Mouse (Mus musculus) myocyte (in vitro differentiated cells): ENCODE measurements around the gene AB124611. TPM values are rescaled to one million over a fixed set of nuclear protein-coding genes. Genes with fewer than 3 reads are reported as not detected.

ENCODE experiments used
- H3K27me3 ChIP-seq: one replicate; pipeline ENCODE4 v1.6.1; 2011; ENCODE audit not compliant: control insufficient read depth, insufficient read depth, insufficient read length
- H3K36me3 ChIP-seq: one replicate; pipeline ENCODE4 v1.6.1; 2011; ENCODE audit not compliant: control insufficient read depth, insufficient read depth
- H3K4me2 ChIP-seq: one replicate; pipeline ENCODE4 v1.6.1; 2011; ENCODE audit warnings: low read depth, control low read depth
- H3K4me3 ChIP-seq: one replicate; pipeline ENCODE4 v1.5.1; 2011; ENCODE audit warnings: mild to moderate bottlenecking, control low read depth, moderate library complexity
- H3K79me2 ChIP-seq: one replicate; pipeline ENCODE4 v1.6.1; 2011; ENCODE audit not compliant: control insufficient read depth, insufficient read depth
- H3ac ChIP-seq: one replicate; pipeline ENCODE4 v1.6.1; 2011; ENCODE audit not compliant: control insufficient read depth, insufficient read length
- CEBPB ChIP-seq: IDR thresholded peaks from 2 replicates; pipeline ENCODE4 v1.6.1; 2011; ENCODE audit warnings: mild to moderate bottlenecking, moderate library complexity; ENCODE audit not compliant: poor library complexity, insufficient read depth, severe bottlenecking
- E2F4 ChIP-seq: IDR thresholded peaks from one replicate; pipeline ENCODE4 v1.6.1; 2011; ENCODE audit warnings: mild to moderate bottlenecking, control low read depth, moderate library complexity; ENCODE audit not compliant: insufficient read depth
- MAX ChIP-seq: IDR thresholded peaks from one replicate; pipeline ENCODE4 v1.6.1; 2011; ENCODE audit warnings: low read depth, mild to moderate bottlenecking, control low read depth
- MYOD1 ChIP-seq, 3 experiments: IDR thresholded peaks; one replicate each; pipeline ENCODE4 v1.6.1; 2011; ENCODE audit warnings: control low read depth in 2 of 3, low read depth in 2 of 3, mild to moderate bottlenecking in 2 of 3, moderate library complexity in 1 of 3; ENCODE audit not compliant: insufficient read length in 2 of 3, control insufficient read depth in 1 of 3
- MYOG ChIP-seq, 3 experiments: IDR thresholded peaks; one replicate each; pipeline ENCODE4 v1.6.1; 2011; ENCODE audit warnings: control low read depth in 2 of 3, low read depth in 2 of 3, mild to moderate bottlenecking in 2 of 3; ENCODE audit not compliant: insufficient read length in 2 of 3, control insufficient read depth in 1 of 3, insufficient read depth in 1 of 3
- POLR2A ChIP-seq: IDR thresholded peaks from one replicate; pipeline ENCODE4 v1.6.1; 2011; ENCODE audit warnings: low read depth, mild to moderate bottlenecking, control low read depth, moderate library complexity; ENCODE audit not compliant: insufficient read length
- POLR2AphosphoS2 ChIP-seq: IDR thresholded peaks from one replicate; pipeline ENCODE4 v1.6.1; 2011; ENCODE audit warnings: low read depth, control low read depth; ENCODE audit not compliant: insufficient read length
- REST ChIP-seq: IDR thresholded peaks from one replicate; pipeline ENCODE4 v1.6.1; 2011; ENCODE audit warnings: mild to moderate bottlenecking, control low read depth, moderate library complexity; ENCODE audit not compliant: insufficient read depth, insufficient read length
- SRF ChIP-seq: IDR thresholded peaks from one replicate; pipeline ENCODE4 v1.6.1; 2011; ENCODE audit warnings: low read depth; ENCODE audit not compliant: control insufficient read depth, insufficient read length
- TCF12 ChIP-seq: IDR thresholded peaks from one replicate; pipeline ENCODE4 v1.6.1; 2011; ENCODE audit warnings: mild to moderate bottlenecking, control low read depth; ENCODE audit not compliant: poor library complexity, insufficient read depth, severe bottlenecking
- TCF3 ChIP-seq: IDR thresholded peaks from one replicate; pipeline ENCODE4 v1.6.1; 2011; ENCODE audit warnings: low read depth, control low read depth; ENCODE audit not compliant: insufficient read length
- USF1 ChIP-seq: IDR thresholded peaks from one replicate; pipeline ENCODE4 v1.6.1; 2011; ENCODE audit warnings: low read depth, mild to moderate bottlenecking, control low read depth, moderate library complexity
- polyA plus RNA-seq: library from polyadenylated mRNA; unstranded; fragments of >200 nt; fragmentation: generic; extraction: Trizol; gene quantifications from one replicate; pipeline ENCODE4 v1.2.1, GENCODE M21; 2012; ENCODE audit warnings: missing spikeins

The AB124611 gene
- polyA plus RNA-seq, 1 experiment, result 0.22 TPM

- Histone ChIP-seq H3K36me3 (no peaks in the 10 kb centered on the region), H3K27me3 (no peaks in the 10 kb centered on the region)
- TF ChIP-seq CEBPB (no peak), MAX (no peak), TCF3 (no peak), MYOG (IDR thresholded peaks at IDR 0.05; ENCODE audit: control insufficient read depth in 1 of 3, insufficient read depth in 1 of 3, insufficient read length in 2 of 3, low read depth in 2 of 3) (no peak), SRF (no peak), USF1 (no peak), REST (no peak), TCF12 (no peak), E2F4 (no peak), MYOD1 (IDR thresholded peaks at IDR 0.05; ENCODE audit: control insufficient read depth in 1 of 3, insufficient read length in 2 of 3, low read depth in 2 of 3) (no peak), POLR2A (no peak), POLR2AphosphoS2 (no peak)
These were observed 33.2 kb downstream of the AB124611 start for GRCm38 (mm10) chr9:21559151-21559550.

GRCm38 (mm10) chr9:21564420-21564819, 38.4 kb downstream of the AB124611 start:
- H3K27me3 ChIP-seq, result no peaks in the 10 kb centered on the region
- TF ChIP-seq TCF3 (no peak), MAX (no peak), TCF12 (no peak), MYOG (IDR thresholded peaks at IDR 0.05; ENCODE audit: control insufficient read depth in 1 of 3, insufficient read depth in 1 of 3, insufficient read length in 2 of 3, low read depth in 2 of 3) (no peak), SRF (no peak), POLR2A (no peak), CEBPB (no peak), USF1 (no peak), E2F4 (no peak), REST (no peak), MYOD1 (IDR thresholded peaks at IDR 0.05; ENCODE audit: control insufficient read depth in 1 of 3, insufficient read length in 2 of 3, low read depth in 2 of 3) (no peak), POLR2AphosphoS2 (no peak)
- H3ac ChIP-seq, result no peak overlapping the region
- no peak overlapping the region for H3K4me2 ChIP-seq
- no peaks in the 10 kb centered on the region for H3K36me3 ChIP-seq
- H3K79me2 ChIP-seq, result peaks cover 80% of the 10 kb centered on the region
- H3K4me3 ChIP-seq, result no peak overlapping the region

More at GRCm38 (mm10) chr9:21559151-21559550, 33.2 kb downstream of the AB124611 start:
- no peak overlapping the region for H3K4me3 ChIP-seq
- H3K4me2 ChIP-seq, result no peak overlapping the region
- H3K79me2 ChIP-seq, result peaks cover 87% of the 10 kb centered on the region
- no peak overlapping the region for H3ac ChIP-seq

GRCm38 (mm10) chr9:21565004-21565586, 39.1 kb downstream of the AB124611 start:
- peaks cover 79% of the 10 kb centered on the region for H3K79me2 ChIP-seq
- TF ChIP-seq MAX, result no peak
- TF ChIP-seq MYOD1 (IDR thresholded peaks at IDR 0.05; ENCODE audit: control insufficient read depth in 1 of 3, insufficient read length in 2 of 3, low read depth in 2 of 3), result peak in 1 of 3 experiments; percentile 37
- peak in 1 of 3 experiments; percentile 58 for TF ChIP-seq MYOG (IDR thresholded peaks at IDR 0.05; ENCODE audit: control insufficient read depth in 1 of 3, insufficient read depth in 1 of 3, insufficient read length in 2 of 3, low read depth in 2 of 3)
- no peak for TF ChIP-seq USF1
- no peaks in the 10 kb centered on the region for H3K27me3 ChIP-seq
- no peak overlapping the region for H3ac ChIP-seq
- no peaks in the 10 kb centered on the region for H3K36me3 ChIP-seq
- H3K4me3 ChIP-seq, result no peak overlapping the region
- no peak overlapping the region for H3K4me2 ChIP-seq

GRCm38 (mm10) chr9:21566538-21566937, 40.6 kb downstream of the AB124611 start:
- peaks cover 64% of the 10 kb centered on the region for H3K79me2 ChIP-seq
- no peak overlapping the region for H3K4me3 ChIP-seq
- no peak for TF ChIP-seq POLR2AphosphoS2
- no peak for TF ChIP-seq MYOD1 (IDR thresholded peaks at IDR 0.05; ENCODE audit: control insufficient read depth in 1 of 3, insufficient read length in 2 of 3, low read depth in 2 of 3)
- TF ChIP-seq USF1, result no peak
- no peak for TF ChIP-seq TCF3
- TF ChIP-seq MYOG (IDR thresholded peaks at IDR 0.05; ENCODE audit: control insufficient read depth in 1 of 3, insufficient read depth in 1 of 3, insufficient read length in 2 of 3, low read depth in 2 of 3), result no peak
- TF ChIP-seq E2F4, result no peak
- TF ChIP-seq CEBPB, result no peak
- no peak for TF ChIP-seq MAX
- TF ChIP-seq SRF, result no peak
- TF ChIP-seq POLR2A, result no peak
- no peak for TF ChIP-seq TCF12
- no peak for TF ChIP-seq REST
- H3K27me3 ChIP-seq, result no peaks in the 10 kb centered on the region
- no peak overlapping the region for H3K4me2 ChIP-seq
- H3K36me3 ChIP-seq, result peaks cover 6% of the 10 kb centered on the region
- no peak overlapping the region for H3ac ChIP-seq

GRCm38 (mm10) chr9:21567051-21567450, 41.1 kb downstream of the AB124611 start:
- Histone ChIP-seq H3K4me2 (no peak overlapping the region), H3K27me3 (no peaks in the 10 kb centered on the region), H3K36me3 (peaks cover 11% of the 10 kb centered on the region), H3K4me3 (no peak overlapping the region), H3K79me2 (peaks cover 60% of the 10 kb centered on the region), H3ac (no peak overlapping the region)
- TF ChIP-seq TCF3 (no peak), POLR2A (no peak), REST (no peak), CEBPB (no peak)
